Mouse (Mus musculus): ENCODE results near the gene Pon1.

GRCm38 (mm10) chr6:5193693-5194092 lies at the start of gene Pon1:
- TF ChIP-seq CTCF (IDR thresholded peaks at IDR 0.05; ENCODE audit: low read depth), result no peak
- no peak for TF ChIP-seq EP300 (IDR thresholded peaks at IDR 0.05; ENCODE audit: low read depth)
